Mouse (Mus musculus): ENCODE results near the gene Chmp2a. TPM values are rescaled to one million over a fixed set of nuclear protein-coding genes. Genes with fewer than 3 reads are reported as not detected.

Chmp2a gene
- polyA plus RNA-seq (2012; rRNA removed), result 81.9 and 83.8 TPM in 2 replicates

GRCm38 (mm10) chr7:13034148-13034977 is at the start of gene Chmp2a:
Chmp2a (minus strand) TSS chr7:13034807.

GRCm38 (mm10) chr7:13054287-13055010 is 19.8 kb upstream of the Chmp2a start, which contains the start of gene Mzf1:
Mzf1 (minus strand) TSS chr7:13054764.

GRCm38 (mm10) chr7:13037901-13038555 is 3.4 kb upstream of the Chmp2a start, which contains the start of gene Ube2m:
Ube2m (minus strand) TSS chr7:13038275.

GRCm38 (mm10) chr7:13010005-13010908 is 24.4 kb downstream of the Chmp2a start, which contains the start of gene Zbtb45:
Zbtb45 (minus strand) TSS chr7:13010034.

GRCm38 (mm10) chr7:12998851-12999250 is 35.8 kb downstream of the Chmp2a start, which contains the start of gene Trim28:
Trim28 (plus strand) TSS chr7:12999114.

GRCm38 (mm10) chr7:12998053-12998452 is 36.6 kb downstream of the Chmp2a start, which contains the start of gene Slc27a5:
Slc27a5 (minus strand) TSS chr7:12998192.

Other genes with a start within 250 kb of the Chmp2a start
- gene Zscan18, start 231.2 kb downstream of the Chmp2a start, polyA plus RNA-seq (2012; rRNA removed), result 0.37 and 0.43 TPM in 2 replicates
- 0.41 and 0.47 TPM in 2 replicates for gene Zfp329, start 215.9 kb downstream of the Chmp2a start, polyA plus RNA-seq (2012; rRNA removed)
- gene Zfp110, start 200.0 kb downstream of the Chmp2a start, polyA plus RNA-seq (2012; rRNA removed), result 7.0 and 8.6 TPM in 2 replicates
- 0.53 and 0.54 TPM in 2 replicates for gene Zfp128, start 153.6 kb downstream of the Chmp2a start, polyA plus RNA-seq (2012; rRNA removed)
- gene Zscan22, start 137.0 kb downstream of the Chmp2a start, polyA plus RNA-seq (2012; rRNA removed), result 6.0 and 7.0 TPM in 2 replicates
- gene Rps5, start 112.5 kb downstream of the Chmp2a start, polyA plus RNA-seq (2012; rRNA removed), result 1,881 and 2,138 TPM in 2 replicates
- gene Rnf225, start 107.4 kb downstream of the Chmp2a start, polyA plus RNA-seq (2012; rRNA removed), result 0.44 and 0.58 TPM in 2 replicates
- 5.8 and 6.6 TPM in 2 replicates for gene Zfp324, start 69.0 kb downstream of the Chmp2a start, polyA plus RNA-seq (2012; rRNA removed)
- 3.3 and 3.6 TPM in 2 replicates for gene Zfp446, start 57.0 kb downstream of the Chmp2a start, polyA plus RNA-seq (2012; rRNA removed)
- gene Slc27a5, start 36.6 kb downstream of the Chmp2a start, polyA plus RNA-seq (2012; rRNA removed), result 0.22 and 0.25 TPM in 2 replicates
- gene Trim28, start 35.7 kb downstream of the Chmp2a start, polyA plus RNA-seq (2012; rRNA removed), result 205 and 241 TPM in 2 replicates
- 28.8 and 31.4 TPM in 2 replicates for gene Zbtb45, start 24.8 kb downstream of the Chmp2a start, polyA plus RNA-seq (2012; rRNA removed)
- gene Ube2m, start 3.5 kb upstream of the Chmp2a start, polyA plus RNA-seq (2012; rRNA removed), result 96.9 and 116 TPM in 2 replicates
- 1.7 and 2.0 TPM in 2 replicates for gene Mzf1, start 20.0 kb upstream of the Chmp2a start, polyA plus RNA-seq (2012; rRNA removed)
- not detected in 2 replicates for gene Vmn1r85, start 60.4 kb upstream of the Chmp2a start, polyA plus RNA-seq (2012; rRNA removed)
- not detected in 2 replicates for gene Vmn1r86, start 85.1 kb upstream of the Chmp2a start, polyA plus RNA-seq (2012; rRNA removed)
- gene Vmn1r87, start 105.3 kb upstream of the Chmp2a start, polyA plus RNA-seq (2012; rRNA removed), result not detected in 2 replicates
- not detected in 2 replicates for gene Vmn1r88, start 124.8 kb upstream of the Chmp2a start, polyA plus RNA-seq (2012; rRNA removed)
- gene Vmn1r89, start 178.2 kb upstream of the Chmp2a start, polyA plus RNA-seq (2012; rRNA removed), result not detected in 2 replicates
- 8.2 and 8.9 TPM in 2 replicates for gene Lig1, start 242.5 kb upstream of the Chmp2a start, polyA plus RNA-seq (2012; rRNA removed)
- gene Zswim9, start 243.9 kb upstream of the Chmp2a start, polyA plus RNA-seq (2012; rRNA removed), result 2.9 and 3.7 TPM in 2 replicates